Mouse (Mus musculus): ENCODE measurements around the gene Mrpl36. TPM values are rescaled to one million over a fixed set of nuclear protein-coding genes. Genes with fewer than 3 reads are reported as not detected.
A peak's percentile ranks its signal among the peaks of the same experiment; 100 is the strongest.

The Mrpl36 gene
- total and polyA plus RNA-seq, 2 experiments from 2014 or later, result 40.1 to 55.1 TPM

GRCm38 (mm10) chr13:73310183-73310929, 18.0 kb upstream of the Mrpl36 start:
- Histone ChIP-seq H3K27me3 (ENCODE audit: insufficient read depth, low read length) (no peaks in the 10 kb centered on the region; the same call in 1 of the 2 replicates), H3K9me3 (ENCODE audit: low read length) (no peaks in the 10 kb centered on the region), H3K27ac (ENCODE audit: low read depth, low read length) (no peak overlapping the region), H3K36me3 (ENCODE audit: insufficient read depth, low read length) (no peaks in the 10 kb centered on the region), H3K4me2 (ENCODE audit: low read depth, low read length, poor library complexity, severe bottlenecking) (no peak overlapping the region), H3K4me1 (ENCODE audit: insufficient read depth, low read length) (0 out of 2 replicates have a peak, but pooled peaks cover 5% of the 10 kb centered on the region), H3K4me3 (ENCODE audit: low read depth, low read length) (no peak overlapping the region), H3K9ac (replicated peaks; ENCODE audit: low read length, poor library complexity, severe bottlenecking) (no peak overlapping the region)
- 26% methylated on average over 8 of the region's 8 CpGs for WGBS
- DNase-seq (ENCODE audit: low spot score) (peak; percentile 54), ATAC-seq (ENCODE audit: low FRiP score) (peak; percentile 38; the same call in 1 of the 2 replicates)
- peak; percentile 75 for TF ChIP-seq CTCF (IDR thresholded peaks at IDR 0.05)

- Histone ChIP-seq H3K27me3 (ENCODE audit: insufficient read depth, low read length) (no peaks in the 10 kb centered on the region), H3K4me1 (ENCODE audit: insufficient read depth, low read length) (no peaks in the 10 kb centered on the region), H3K27ac (ENCODE audit: low read depth, low read length) (no peak overlapping the region), H3K4me2 (ENCODE audit: low read depth, low read length, poor library complexity, severe bottlenecking) (no peak overlapping the region), H3K36me3 (ENCODE audit: insufficient read depth, low read length) (peaks cover 56% of the 10 kb centered on the region), H3K4me3 (ENCODE audit: low read depth, low read length) (no peak overlapping the region), H3K9ac (replicated peaks; ENCODE audit: low read length, poor library complexity, severe bottlenecking) (no peak overlapping the region), H3K9me3 (ENCODE audit: low read length) (0 out of 2 replicates have a peak, but pooled peaks cover 4% of the 10 kb centered on the region)
- TF ChIP-seq CTCF (IDR thresholded peaks at IDR 0.05), result no peak
- ATAC-seq (ENCODE audit: low FRiP score) (no peak), DNase-seq (ENCODE audit: low spot score) (no peak)
- 93% methylated on average over 4 of the region's 4 CpGs for WGBS
These were observed 8.3 kb upstream of the Mrpl36 start for GRCm38 (mm10) chr13:73320048-73320447.

- DNase-seq (ENCODE audit: low spot score), result no peak
- no peaks in the 10 kb centered on the region for H3K9me3 ChIP-seq (ENCODE audit: low read length)
- peaks cover 3% of the 10 kb centered on the region; the same call in 1 of the 2 replicates for H3K4me1 ChIP-seq (ENCODE audit: insufficient read depth, low read length)
- no peak for TF ChIP-seq CTCF (IDR thresholded peaks at IDR 0.05)
- 91% methylated on average over 10 of the region's 10 CpGs for WGBS
- peaks cover 56% of the 10 kb centered on the region for H3K36me3 ChIP-seq (ENCODE audit: insufficient read depth, low read length)
- no peaks in the 10 kb centered on the region for H3K27me3 ChIP-seq (ENCODE audit: insufficient read depth, low read length)
- no peak overlapping the region for H3K4me3 ChIP-seq (ENCODE audit: low read depth, low read length)
- H3K27ac ChIP-seq (ENCODE audit: low read depth, low read length), result no peak overlapping the region
- no peak for ATAC-seq (ENCODE audit: low FRiP score)
- no peak overlapping the region for H3K4me2 ChIP-seq (ENCODE audit: low read depth, low read length, poor library complexity, severe bottlenecking)
- H3K9ac ChIP-seq (replicated peaks; ENCODE audit: low read length, poor library complexity, severe bottlenecking), result no peak overlapping the region
These were observed 5.7 kb upstream of the Mrpl36 start for GRCm38 (mm10) chr13:73322626-73323025.

- Histone ChIP-seq H3K27me3 (ENCODE audit: insufficient read depth, low read length) (no peaks in the 10 kb centered on the region), H3K9me3 (ENCODE audit: low read length) (no peaks in the 10 kb centered on the region), H3K27ac (ENCODE audit: low read depth, low read length) (no peak overlapping the region), H3K36me3 (ENCODE audit: insufficient read depth, low read length) (peaks cover 50% of the 10 kb centered on the region), H3K9ac (replicated peaks; ENCODE audit: low read length, poor library complexity, severe bottlenecking) (no peak overlapping the region), H3K4me1 (ENCODE audit: insufficient read depth, low read length) (peaks cover 3% of the 10 kb centered on the region; the same call in 1 of the 2 replicates), H3K4me2 (ENCODE audit: low read depth, low read length, poor library complexity, severe bottlenecking) (no peak overlapping the region), H3K4me3 (ENCODE audit: low read depth, low read length) (no peak overlapping the region)
- WGBS, result 94% methylated on average over 4 of the region's 4 CpGs
- no peak for ATAC-seq (ENCODE audit: low FRiP score)
- no peak for DNase-seq (ENCODE audit: low spot score)
- no peak for TF ChIP-seq CTCF (IDR thresholded peaks at IDR 0.05)
These were observed 4.9 kb upstream of the Mrpl36 start for GRCm38 (mm10) chr13:73323406-73323805.

GRCm38 (mm10) chr13:73330844-73331501, 2.7 kb downstream of the Mrpl36 start:
- no peak for TF ChIP-seq CTCF (IDR thresholded peaks at IDR 0.05)
- H3K36me3 ChIP-seq (ENCODE audit: insufficient read depth, low read length), result no peaks in the 10 kb centered on the region
- H3K9ac ChIP-seq (replicated peaks; ENCODE audit: low read length, poor library complexity, severe bottlenecking), result peak overlapping the region; percentile 80
- no peaks in the 10 kb centered on the region for H3K27me3 ChIP-seq (ENCODE audit: insufficient read depth, low read length)
- peak overlapping the region; percentile 88 for H3K4me3 ChIP-seq (ENCODE audit: low read depth, low read length)
- H3K27ac ChIP-seq (ENCODE audit: low read depth, low read length), result peak overlapping the region; percentile 82
- peak overlapping the region; percentile 94 for H3K4me2 ChIP-seq (ENCODE audit: low read depth, low read length, poor library complexity, severe bottlenecking)
- DNase-seq (ENCODE audit: low spot score) (peak; percentile 93), ATAC-seq (ENCODE audit: low FRiP score) (peak; percentile 90)
- WGBS, result under 1% methylated on average over 42 of the region's 42 CpGs
- no peaks in the 10 kb centered on the region for H3K9me3 ChIP-seq (ENCODE audit: low read length)
- H3K4me1 ChIP-seq (ENCODE audit: insufficient read depth, low read length), result peaks cover 9% of the 10 kb centered on the region; the same call in 1 of the 2 replicates

- peaks cover 9% of the 10 kb centered on the region; the same call in 1 of the 2 replicates for H3K4me1 ChIP-seq (ENCODE audit: insufficient read depth, low read length)
- H3K4me3 ChIP-seq (ENCODE audit: low read depth, low read length), result peak overlapping the region; percentile 88
- WGBS, result 70% methylated on average over 3 of the region's 3 CpGs
- no peaks in the 10 kb centered on the region for H3K36me3 ChIP-seq (ENCODE audit: insufficient read depth, low read length)
- H3K4me2 ChIP-seq (ENCODE audit: low read depth, low read length, poor library complexity, severe bottlenecking), result peak overlapping the region; percentile 94
- peak overlapping the region; percentile 80 for H3K9ac ChIP-seq (replicated peaks; ENCODE audit: low read length, poor library complexity, severe bottlenecking)
- peak overlapping the region; percentile 82; the same call in 1 of the 2 replicates for H3K27ac ChIP-seq (ENCODE audit: low read depth, low read length)
- TF ChIP-seq CTCF (IDR thresholded peaks at IDR 0.05), result no peak
- ATAC-seq (ENCODE audit: low FRiP score), result no peak
- no peaks in the 10 kb centered on the region for H3K9me3 ChIP-seq (ENCODE audit: low read length)
- H3K27me3 ChIP-seq (ENCODE audit: insufficient read depth, low read length), result no peaks in the 10 kb centered on the region
- DNase-seq (ENCODE audit: low spot score), result no peak
These were observed 3.4 kb downstream of the Mrpl36 start for GRCm38 (mm10) chr13:73331736-73332135.
